Mouse (Mus musculus) CH12.LX (cell line): Measurements from ENCODE around the gene Hmcn1. TPM values are rescaled to one million over a fixed set of nuclear protein-coding genes. Genes with fewer than 3 reads are reported as not detected.
A peak's percentile ranks its signal among the peaks of the same experiment; 100 is the strongest.

ENCODE experiments used
- DNase-seq: peaks from one replicate; pipeline ENCODE4 v3.0.0-alpha.2; 2013; ENCODE audit errors: extremely low read depth
- H3K27ac ChIP-seq: 2 replicates; pipeline ENCODE4 v1.5.1; 2012; ENCODE audit warnings: low read depth, mild to moderate bottlenecking, control low read depth, moderate library complexity; ENCODE audit not compliant: insufficient read depth
- H3K27me3 ChIP-seq: replicated peaks from 2 replicates; pipeline ENCODE3; 2012; ENCODE audit warnings: inconsistent platforms
- H3K36me3 ChIP-seq, 2 experiments: replicated peaks in 1 of 2; 2 replicates each; pipeline versions ENCODE3 to v1.6.1; 2012; ENCODE audit warnings: inconsistent platforms in 1 of 2, low read length in 1 of 2, mild to moderate bottlenecking in 1 of 2, mixed read lengths in 1 of 2, moderate library complexity in 1 of 2; ENCODE audit not compliant: control insufficient read depth in 1 of 2, insufficient read depth in 1 of 2
- H3K4me1 ChIP-seq, 2 experiments: 2 replicates each; pipeline ENCODE4 v1.6.1; 2012; ENCODE audit warnings: inconsistent platforms in 1 of 2, moderate library complexity in 1 of 2; ENCODE audit not compliant: insufficient read depth in 2 of 2, control insufficient read depth in 1 of 2
- H3K4me2 ChIP-seq: 2 replicates; pipeline ENCODE4 v1.6.1; 2012; ENCODE audit warnings: low read depth, mild to moderate bottlenecking, control low read depth; ENCODE audit not compliant: poor library complexity, insufficient read depth, severe bottlenecking
- H3K4me3 ChIP-seq, 3 experiments: fragments of 150-350 bp in 1 of 3; sonication (generic) in 1 of 3; replicated peaks in 1 of 3; 2 replicates each; pipeline versions ENCODE3 to v1.5.1; 2011 to 2012; ENCODE audit warnings: low read depth in 2 of 3, low read length in 2 of 3, mild to moderate bottlenecking in 2 of 3, moderate library complexity in 2 of 3, control low read depth in 1 of 3, improper control_type of control experiment in 1 of 3, inconsistent platforms in 1 of 3, mixed read lengths in 1 of 3; ENCODE audit not compliant: poor library complexity in 1 of 3
- H3K79me2 ChIP-seq: replicated peaks from 2 replicates; pipeline ENCODE4 v1.6.1; 2012; ENCODE audit warnings: mild to moderate bottlenecking, moderate library complexity; ENCODE audit not compliant: control insufficient read depth, poor library complexity, insufficient read depth, severe bottlenecking; ENCODE audit errors: extremely low read depth
- H3K9ac ChIP-seq: 2 replicates; pipeline ENCODE4 v1.6.1; 2012; ENCODE audit warnings: low read depth, mild to moderate bottlenecking, control low read depth, moderate library complexity; ENCODE audit not compliant: insufficient read depth
- H3K9me3 ChIP-seq: replicated peaks from 2 replicates; pipeline ENCODE3; 2012; ENCODE audit warnings: low read length, inconsistent platforms, mixed read lengths
- BHLHE40 ChIP-seq: IDR thresholded peaks from 2 replicates; pipeline ENCODE4 v1.6.1; 2011; ENCODE audit warnings: mild to moderate bottlenecking, low read depth, low read length, improper control_type of control experiment
- CHD1 ChIP-seq: IDR thresholded peaks from 2 replicates; pipeline ENCODE4 v1.6.1; 2012; ENCODE audit warnings: low read depth, low read length, improper control_type of control experiment, inconsistent platforms
- CTCF ChIP-seq, 2 experiments: IDR thresholded peaks in 1 of 2; conservative IDR thresholded peaks in 1 of 2; 2 replicates each; pipeline ENCODE4 v1.5.1; 2011 to 2012; ENCODE audit warnings: low read depth in 2 of 2, low read length in 2 of 2, improper control_type of control experiment in 1 of 2, inconsistent platforms in 1 of 2, mild to moderate bottlenecking in 1 of 2, moderate library complexity in 1 of 2
- E2F4 ChIP-seq: IDR thresholded peaks from 2 replicates; pipeline ENCODE4 v1.6.1; 2011; ENCODE audit warnings: low read depth, low read length, improper control_type of control experiment; ENCODE audit not compliant: insufficient replicate concordance
- ELF1 ChIP-seq: IDR thresholded peaks from 2 replicates; pipeline ENCODE4 v1.6.1; 2014; ENCODE audit warnings: low read depth, mild to moderate bottlenecking, inconsistent platforms, low read length, improper control_type of control experiment
- ETS1 ChIP-seq: conservative IDR thresholded peaks from 2 replicates; pipeline ENCODE4 v1.6.1; 2012; ENCODE audit warnings: low read depth, mild to moderate bottlenecking, inconsistent platforms, low read length, improper control_type of control experiment, moderate library complexity
- HCFC1 ChIP-seq: IDR thresholded peaks from 2 replicates; pipeline ENCODE4 v1.6.1; 2012; ENCODE audit warnings: low read depth, mild to moderate bottlenecking, inconsistent platforms, low read length, improper control_type of control experiment
- IRF4 ChIP-seq: IDR thresholded peaks from 2 replicates; pipeline ENCODE4 v1.6.1; 2014; ENCODE audit warnings: low read depth, mild to moderate bottlenecking, inconsistent platforms, low read length, improper control_type of control experiment
- JUND ChIP-seq: conservative IDR thresholded peaks from 2 replicates; pipeline ENCODE4 v1.6.1; 2011; ENCODE audit warnings: low read depth, low read length, improper control_type of control experiment
- KAT2A ChIP-seq: IDR thresholded peaks from 2 replicates; pipeline ENCODE4 v1.6.1; 2012; ENCODE audit warnings: low read length, improper control_type of control experiment, inconsistent platforms; ENCODE audit not compliant: insufficient replicate concordance
- MAFK ChIP-seq: IDR thresholded peaks from 2 replicates; pipeline ENCODE4 v1.6.1; 2011; ENCODE audit warnings: low read length, improper control_type of control experiment; ENCODE audit not compliant: insufficient replicate concordance
- MAX ChIP-seq: IDR thresholded peaks from 2 replicates; pipeline ENCODE4 v1.6.1; 2011; ENCODE audit warnings: low read length, improper control_type of control experiment
- MAZ ChIP-seq: IDR thresholded peaks from 2 replicates; pipeline ENCODE4 v1.6.1; 2012; ENCODE audit warnings: low read depth, mild to moderate bottlenecking, inconsistent platforms, low read length, improper control_type of control experiment, moderate library complexity
- MEF2A ChIP-seq: IDR thresholded peaks from 2 replicates; pipeline ENCODE4 v1.6.1; 2014; ENCODE audit warnings: low read depth, mild to moderate bottlenecking, inconsistent platforms, low read length, improper control_type of control experiment, borderline replicate concordance
- MXI1 ChIP-seq: IDR thresholded peaks from 2 replicates; pipeline ENCODE4 v1.6.1; 2011; ENCODE audit warnings: mild to moderate bottlenecking, low read depth, low read length, improper control_type of control experiment
- MYC ChIP-seq: IDR thresholded peaks from 2 replicates; pipeline ENCODE4 v1.6.1; 2011; ENCODE audit warnings: low read depth, mild to moderate bottlenecking, improper control_type of control experiment, low read length
- NELFE ChIP-seq: IDR thresholded peaks from 2 replicates; pipeline ENCODE4 v1.6.1; 2011; ENCODE audit warnings: low read depth, low read length, improper control_type of control experiment
- PAX5 ChIP-seq: IDR thresholded peaks from 2 replicates; pipeline ENCODE4 v1.6.1; 2012; ENCODE audit warnings: low read length, inconsistent platforms, mixed read lengths
- POLR2A ChIP-seq: IDR thresholded peaks from 2 replicates; pipeline ENCODE4 v1.6.1; 2011; ENCODE audit warnings: low read depth, mild to moderate bottlenecking, improper control_type of control experiment, low read length
- RCOR1 ChIP-seq: conservative IDR thresholded peaks from 2 replicates; pipeline ENCODE4 v1.6.1; 2012; ENCODE audit warnings: low read depth, mild to moderate bottlenecking, inconsistent platforms, low read length, improper control_type of control experiment
- SIN3A ChIP-seq: IDR thresholded peaks from 2 replicates; pipeline ENCODE4 v1.6.1; 2012; ENCODE audit warnings: low read length, improper control_type of control experiment, inconsistent platforms
- UBTF ChIP-seq: IDR thresholded peaks from 2 replicates; pipeline ENCODE4 v1.6.1; 2012; ENCODE audit warnings: low read depth, mild to moderate bottlenecking, inconsistent platforms, low read length, improper control_type of control experiment, moderate library complexity
- USF1 ChIP-seq: IDR thresholded peaks from 2 replicates; pipeline ENCODE4 v1.6.1; 2014; ENCODE audit warnings: low read depth, mild to moderate bottlenecking, inconsistent platforms, low read length, improper control_type of control experiment
- ZKSCAN1 ChIP-seq: IDR thresholded peaks from 2 replicates; pipeline ENCODE4 v1.6.1; 2012; ENCODE audit warnings: low read depth, inconsistent platforms, low read length, improper control_type of control experiment, borderline replicate concordance
- ZNF384 ChIP-seq: IDR thresholded peaks from 2 replicates; pipeline ENCODE4 v1.6.1; 2012; ENCODE audit warnings: low read depth, low read length, improper control_type of control experiment, inconsistent platforms
- dilution Hi-C: fragments of 300-500 bp; cut with MboI; formaldehyde crosslinking; loops from 2 replicates; pipeline ENCODE4 v1.14.3; 2020; ENCODE audit warnings: low sequenced_read_pairs; ENCODE audit not compliant: extremely low pct_unique_long_range_greater_than_20kb, extremely low pct_ligation_motif_present
- in situ Hi-C: fragments of 300-500 bp; cut with MboI; formaldehyde crosslinking; loops from 3 replicates; pipeline ENCODE4 v1.14.3; 2019; ENCODE audit warnings: low sequenced_read_pairs, low pct_ligation_motif_present, low pct_unique_long_range_greater_than_20kb, mixed read lengths
- polyA plus RNA-seq: library from polyadenylated mRNA; unstranded; fragments of >175 nt; gene quantifications from 2 replicates; pipeline ENCODE4 v1.2.1, GENCODE M21; 2012; ENCODE audit warnings: low read depth; ENCODE audit not compliant: insufficient read length
- total RNA-seq, 2 experiments: library from RNA; depleted of rRNA; stranded (reverse); fragments of 300-350 nt in 1 of 2; fragments of >200 nt in 1 of 2; gene quantifications; 2 replicates each; pipeline ENCODE4 v1.2.3; 2012 to 2014

Gene Hmcn1
- total and polyA plus RNA-seq, 3 experiments: under 0.01 to 0.04 (median 0.01) TPM

- no peaks in the 10 kb centered on the region for H3K36me3 ChIP-seq
- no peaks in the 10 kb centered on the region for H3K27me3 ChIP-seq
- no peaks in the 10 kb centered on the region for H3K9me3 ChIP-seq
- peak overlapping the region in 2 of 3 experiments; percentile 28 to 51 for H3K4me3 ChIP-seq
- in situ Hi-C loops (no loop called here), dilution Hi-C loops (no loop called here)
- no peak overlapping the region for H3K9ac ChIP-seq
- peaks cover 5 to 16% of the 10 kb centered on the region in 2 experiments for H3K4me1 ChIP-seq
- DNase-seq: no peak
- H3K79me2 ChIP-seq: no peaks in the 10 kb centered on the region
- peak overlapping the region; percentile 83 for H3K4me2 ChIP-seq
- TF ChIP-seq ETS1 (no peak), USF1 (no peak), UBTF (no peak), E2F4 (no peak), MAFK (no peak), ELF1 (no peak), ZNF384 (no peak), ZKSCAN1 (no peak), MXI1 (no peak), RCOR1 (no peak), PAX5 (no peak), NELFE (no peak), POLR2A (no peak), MEF2A (no peak), CHD1 (no peak), MAX (no peak), MAZ (no peak)
- TF ChIP-seq, all 38 proteins: peak for 0
- no peak overlapping the region for H3K27ac ChIP-seq
These were observed 311.8 kb downstream of the Hmcn1 start for GRCm38 (mm10) chr1:150681433-150681832.

- dilution Hi-C loops: no loop called here
- H3K27me3 ChIP-seq: no peaks in the 10 kb centered on the region
- in situ Hi-C loops: no loop called here
These were observed 312.2 kb downstream of the Hmcn1 start for GRCm38 (mm10) chr1:150681006-150681405.

More at GRCm38 (mm10) chr1:150681006-150681405, 312.2 kb downstream of the Hmcn1 start:
- peak overlapping the region; percentile 83 for H3K4me2 ChIP-seq
- H3K4me3 ChIP-seq: peak overlapping the region in 2 of 3 experiments; percentile 28 to 51
- H3K36me3 ChIP-seq: no peaks in the 10 kb centered on the region
- no peaks in the 10 kb centered on the region for H3K9me3 ChIP-seq
- H3K79me2 ChIP-seq: no peaks in the 10 kb centered on the region
- peaks cover 5 to 20% of the 10 kb centered on the region in 2 experiments for H3K4me1 ChIP-seq
- H3K27ac ChIP-seq: no peak overlapping the region
- TF ChIP-seq HCFC1 (no peak), ZNF384 (no peak), MEF2A (no peak), MYC (no peak), MXI1 (no peak), NELFE (no peak), JUND (peak; percentile 43), CTCF (conservative IDR thresholded peaks at IDR 0.05 in 1 of 2, IDR thresholded peaks at IDR 0.05 in 1 of 2; ENCODE audit: low read depth in 2 of 2, low read length in 2 of 2) (no peak), SIN3A (no peak), BHLHE40 (peak; percentile 79), E2F4 (no peak), KAT2A (no peak), IRF4 (no peak), PAX5 (no peak)
- no peak for DNase-seq
- H3K9ac ChIP-seq: no peak overlapping the region
